Mouse (Mus musculus) megakaryocyte, embryonic 14.5 days (primary cell): ENCODE results near the gene Clba1. TPM values are rescaled to one million over a fixed set of nuclear protein-coding genes. Genes with fewer than 3 reads are reported as not detected.

Experiments
- H3K27me3 ChIP-seq: replicated peaks from 2 replicates; pipeline ENCODE3; 2012; ENCODE audit warnings: inconsistent platforms
- H3K36me3 ChIP-seq: replicated peaks from 2 replicates; pipeline ENCODE3; 2012; ENCODE audit warnings: low read length, inconsistent platforms, mixed read lengths
- H3K4me1 ChIP-seq: 2 replicates; pipeline ENCODE4 v1.6.1; 2012; ENCODE audit warnings: inconsistent platforms
- H3K4me3 ChIP-seq: replicated peaks from 2 replicates; pipeline ENCODE3; 2012; ENCODE audit warnings: moderate library complexity, mild to moderate bottlenecking, inconsistent platforms
- H3K9me3 ChIP-seq: 2 replicates; pipeline ENCODE4 v1.6.1; 2012; ENCODE audit warnings: inconsistent platforms
- FLI1 ChIP-seq: IDR thresholded peaks from 2 replicates; pipeline ENCODE4 v1.6.1; 2012; ENCODE audit warnings: low read length, inconsistent platforms, mixed read lengths
- GATA1 ChIP-seq: IDR thresholded peaks from 3 replicates; pipeline ENCODE4 v1.6.1; 2012; ENCODE audit warnings: mixed read lengths, low read length, inconsistent platforms, borderline replicate concordance
- polyA plus RNA-seq: library from polyadenylated mRNA; stranded (reverse); fragments of >175 nt; gene quantifications from 2 replicates; pipeline ENCODE4 v1.2.3, GENCODE M21; 2012; ENCODE audit warnings: low replicate concordance; ENCODE audit not compliant: insufficient read depth

Gene Clba1
- polyA plus RNA-seq, 1 experiment = 8.2 TPM

GRCm38 (mm10) chr12:112767036-112767890 is 41.5 kb upstream of the Clba1 start:
- H3K4me1 ChIP-seq = peaks cover 2% of the 10 kb centered on the region; the same call in 1 of the 2 replicates
- no peak for TF ChIP-seq FLI1
- TF ChIP-seq GATA1 = no peak
- H3K4me3 ChIP-seq = no peak overlapping the region
- H3K36me3 ChIP-seq = no peaks in the 10 kb centered on the region
- H3K27me3 ChIP-seq = peaks cover 85% of the 10 kb centered on the region
- H3K9me3 ChIP-seq = peaks cover 3% of the 10 kb centered on the region; the same call in 1 of the 2 replicates

GRCm38 (mm10) chr12:112768166-112768565 is 40.6 kb upstream of the Clba1 start:
- Histone ChIP-seq H3K4me1 (no peaks in the 10 kb centered on the region; the same call in 1 of the 2 replicates), H3K4me3 (no peak overlapping the region), H3K9me3 (peaks cover 11% of the 10 kb centered on the region; the same call in 1 of the 2 replicates), H3K36me3 (no peaks in the 10 kb centered on the region), H3K27me3 (peaks cover 90% of the 10 kb centered on the region)
- TF ChIP-seq FLI1 (no peak), GATA1 (no peak)

- TF ChIP-seq FLI1 (no peak), GATA1 (no peak)
- H3K36me3 ChIP-seq = no peaks in the 10 kb centered on the region
Observed at GRCm38 (mm10) chr12:112769031-112769430, 39.7 kb upstream of the Clba1 start.

GRCm38 (mm10) chr12:112769751-112770150 is 39.0 kb upstream of the Clba1 start:
- Histone ChIP-seq H3K36me3 (no peaks in the 10 kb centered on the region), H3K4me1 (no peaks in the 10 kb centered on the region; the same call in 1 of the 2 replicates), H3K27me3 (peaks cover 84% of the 10 kb centered on the region), H3K4me3 (no peak overlapping the region), H3K9me3 (peaks cover 24% of the 10 kb centered on the region)
- TF ChIP-seq FLI1 (no peak), GATA1 (no peak)

More at GRCm38 (mm10) chr12:112769031-112769430, 39.7 kb upstream of the Clba1 start:
- peaks cover 87% of the 10 kb centered on the region for H3K27me3 ChIP-seq
- H3K4me1 ChIP-seq = no peaks in the 10 kb centered on the region; the same call in 1 of the 2 replicates
- no peak overlapping the region for H3K4me3 ChIP-seq
- H3K9me3 ChIP-seq = peaks cover 17% of the 10 kb centered on the region

- Histone ChIP-seq H3K9me3 (peaks cover 30% of the 10 kb centered on the region), H3K4me3 (no peak overlapping the region), H3K27me3 (peaks cover 80% of the 10 kb centered on the region), H3K36me3 (no peaks in the 10 kb centered on the region), H3K4me1 (no peaks in the 10 kb centered on the region; the same call in 1 of the 2 replicates)
- TF ChIP-seq FLI1 (no peak), GATA1 (no peak)
Observed at GRCm38 (mm10) chr12:112770396-112770795, 38.3 kb upstream of the Clba1 start.

- Histone ChIP-seq H3K4me3 (no peak overlapping the region), H3K27me3 (peaks cover 70% of the 10 kb centered on the region), H3K4me1 (no peaks in the 10 kb centered on the region; the same call in 1 of the 2 replicates), H3K36me3 (no peaks in the 10 kb centered on the region), H3K9me3 (peaks cover 34% of the 10 kb centered on the region)
- TF ChIP-seq GATA1 = no peak
Observed at GRCm38 (mm10) chr12:112772306-112772705, 36.4 kb upstream of the Clba1 start.

- no peak overlapping the region for H3K4me3 ChIP-seq
- H3K27me3 ChIP-seq = peaks cover 60% of the 10 kb centered on the region
- H3K36me3 ChIP-seq = no peaks in the 10 kb centered on the region
- H3K4me1 ChIP-seq = no peaks in the 10 kb centered on the region; the same call in 1 of the 2 replicates
- TF ChIP-seq FLI1 = no peak
- TF ChIP-seq GATA1 = no peak
- peaks cover 34% of the 10 kb centered on the region for H3K9me3 ChIP-seq
Observed at GRCm38 (mm10) chr12:112773366-112773765, 35.4 kb upstream of the Clba1 start.

- peaks cover 34% of the 10 kb centered on the region for H3K9me3 ChIP-seq
Observed at GRCm38 (mm10) chr12:112774026-112774425, 34.7 kb upstream of the Clba1 start.

GRCm38 (mm10) chr12:112774481-112774880 is 34.3 kb upstream of the Clba1 start:
- H3K36me3 ChIP-seq = no peaks in the 10 kb centered on the region
- H3K4me3 ChIP-seq = no peak overlapping the region
- no peaks in the 10 kb centered on the region; the same call in 1 of the 2 replicates for H3K4me1 ChIP-seq
- H3K9me3 ChIP-seq = peaks cover 34% of the 10 kb centered on the region
- H3K27me3 ChIP-seq = peaks cover 49% of the 10 kb centered on the region
- no peak for TF ChIP-seq GATA1
- TF ChIP-seq FLI1 = no peak

More at GRCm38 (mm10) chr12:112774026-112774425, 34.7 kb upstream of the Clba1 start:
- no peaks in the 10 kb centered on the region for H3K36me3 ChIP-seq
- H3K4me3 ChIP-seq = no peak overlapping the region
- H3K27me3 ChIP-seq = peaks cover 54% of the 10 kb centered on the region
- no peak for TF ChIP-seq GATA1
- TF ChIP-seq FLI1 = no peak
- no peaks in the 10 kb centered on the region; the same call in 1 of the 2 replicates for H3K4me1 ChIP-seq

- Histone ChIP-seq H3K9me3 (peaks cover 4% of the 10 kb centered on the region), H3K4me1 (peaks cover 31% of the 10 kb centered on the region), H3K27me3 (peaks cover 80% of the 10 kb centered on the region), H3K4me3 (peak overlapping the region; percentile 0), H3K36me3 (peaks cover 1% of the 10 kb centered on the region)
- TF ChIP-seq GATA1 (no peak), FLI1 (no peak)
Observed at GRCm38 (mm10) chr12:112791026-112791425, 17.7 kb upstream of the Clba1 start.
